Mouse (Mus musculus): ENCODE results near the gene Dhx35.

DNA sequence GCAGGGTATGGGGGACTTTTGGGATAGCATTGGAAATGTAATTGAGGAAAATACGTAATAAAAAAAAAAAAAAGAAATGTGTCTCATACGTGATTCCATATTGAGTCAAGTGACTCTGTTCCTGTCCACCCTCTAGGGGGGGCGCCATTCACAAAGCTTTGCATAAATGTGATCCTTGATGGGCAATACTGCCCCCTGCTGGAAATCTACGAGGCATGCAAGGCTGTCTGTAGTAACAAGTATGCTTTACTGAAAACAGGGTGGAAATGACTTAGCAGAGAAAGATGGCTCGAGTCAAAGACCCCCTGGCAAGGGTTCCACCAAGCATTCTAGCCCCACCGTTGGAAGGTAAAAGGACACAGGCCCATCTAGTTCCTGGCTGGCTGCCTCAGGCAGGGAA is 92.0 kb downstream of the Dhx35 start:
- TF ChIP-seq CTCF (conservative IDR thresholded peaks at IDR 0.05; ENCODE audit: insufficient read depth, insufficient read length, low read depth, low read length) (peak; percentile 41), POLR2A (IDR thresholded peaks at IDR 0.05; ENCODE audit: low read depth, low read length) (no peak)
